Mouse (Mus musculus) heart, adult 2 months (tissue): ENCODE data around the gene Stx8. TPM values are rescaled to one million over a fixed set of nuclear protein-coding genes. Genes with fewer than 3 reads are reported as not detected.

ENCODE experiments used
- DNase-seq, 2 experiments: peaks; one replicate each; pipeline ENCODE4 v3.0.0; 2021
- H3K27ac ChIP-seq: fragments of 200-600 bp; 2 replicates; pipeline ENCODE4 v1.8.1; 2022
- H3K27me3 ChIP-seq: fragments of 200-500 bp; 2 replicates; pipeline ENCODE4 v1.6.1; 2012; ENCODE audit warnings: mild to moderate bottlenecking, low read length, inconsistent platforms, mixed read lengths; ENCODE audit not compliant: control insufficient read depth, insufficient read depth
- H3K36me3 ChIP-seq: fragments of 200-500 bp; 2 replicates; pipeline ENCODE4 v1.6.1; 2012; ENCODE audit warnings: low read length, inconsistent platforms; ENCODE audit not compliant: control insufficient read depth, insufficient read depth
- H3K4me1 ChIP-seq: fragments of 200-500 bp; 2 replicates; pipeline ENCODE4 v1.6.1; 2011; ENCODE audit warnings: low read length; ENCODE audit not compliant: control insufficient read depth, insufficient read depth
- H3K4me3 ChIP-seq: fragments of 200-600 bp; 2 replicates; pipeline ENCODE4 v1.8.1; 2022
- H3K79me2 ChIP-seq: fragments of 200-500 bp; replicated peaks from 2 replicates; pipeline ENCODE4 v1.6.1; 2012; ENCODE audit warnings: mild to moderate bottlenecking, inconsistent platforms, low read length, moderate library complexity, mixed read lengths; ENCODE audit not compliant: control insufficient read depth, insufficient read depth
- H3K9ac ChIP-seq: fragments of 200-500 bp; 2 replicates; pipeline ENCODE4 v1.6.1; 2012; ENCODE audit warnings: low read depth, mild to moderate bottlenecking, control low read depth, inconsistent platforms, low read length, mixed read lengths
- CTCF ChIP-seq: fragments of 200-600 bp; IDR thresholded peaks from 2 replicates; pipeline ENCODE4 v1.8.1; 2022; ENCODE audit warnings: antibody characterized with exemption, mild to moderate bottlenecking, moderate library complexity
- EP300 ChIP-seq: fragments of 200-500 bp; IDR thresholded peaks from 2 replicates; pipeline ENCODE4 v1.6.1; 2011; ENCODE audit warnings: low read depth, low read length, control low read depth; ENCODE audit not compliant: insufficient read depth
- POLR2A ChIP-seq: fragments of 200-500 bp; IDR thresholded peaks from 2 replicates; pipeline ENCODE4 v1.6.1; 2011; ENCODE audit warnings: mild to moderate bottlenecking, low read depth, low read length, control low read depth; ENCODE audit not compliant: insufficient read depth
- WGBS: fragments of 180-500 bp; shearing (Covaris S2); methylation state at CpG from one replicate; pipeline ENCODE4 v1.1.7; 2018; 5-methylcytosine and 5-hydroxymethylcytosine counted together
- intact Hi-C: fragments of 180-260 bp; cut with DNase I; formaldehyde crosslinking; loops from one replicate; pipeline ENCODE4 v1.15.1; 2025
- long read RNA-seq: library from polyadenylated mRNA; stranded (forward); transcript quantifications from one replicate; pipeline ENCODE4 v2.0.0, GENCODE M21; 2021
- polyA plus RNA-seq: library from polyadenylated mRNA; depleted of rRNA; stranded (reverse); fragments of >200 nt; gene quantifications from 2 replicates; pipeline ENCODE4 v1.2.3, GENCODE M21; 2012; rRNA removed
- total RNA-seq, 2 experiments: library from RNA; stranded (reverse); gene quantifications; 2 replicates each; pipeline ENCODE4 v1.2.3; 2021

Stx8 gene
- total RNA-seq, result 10 to 100 TPM; 22.6 to 29.1 TPM
- polyA plus RNA-seq, result 6.7 and 10.2 TPM in 2 replicates
- long read RNA-seq, full-length matches to known transcripts, result 21 of 22 reads
- long read RNA-seq, partial matches to known transcripts, result 0 of 22 reads
- long read RNA-seq, other reads (novel, unspliced or antisense), result 1 of 22 reads

DNA sequence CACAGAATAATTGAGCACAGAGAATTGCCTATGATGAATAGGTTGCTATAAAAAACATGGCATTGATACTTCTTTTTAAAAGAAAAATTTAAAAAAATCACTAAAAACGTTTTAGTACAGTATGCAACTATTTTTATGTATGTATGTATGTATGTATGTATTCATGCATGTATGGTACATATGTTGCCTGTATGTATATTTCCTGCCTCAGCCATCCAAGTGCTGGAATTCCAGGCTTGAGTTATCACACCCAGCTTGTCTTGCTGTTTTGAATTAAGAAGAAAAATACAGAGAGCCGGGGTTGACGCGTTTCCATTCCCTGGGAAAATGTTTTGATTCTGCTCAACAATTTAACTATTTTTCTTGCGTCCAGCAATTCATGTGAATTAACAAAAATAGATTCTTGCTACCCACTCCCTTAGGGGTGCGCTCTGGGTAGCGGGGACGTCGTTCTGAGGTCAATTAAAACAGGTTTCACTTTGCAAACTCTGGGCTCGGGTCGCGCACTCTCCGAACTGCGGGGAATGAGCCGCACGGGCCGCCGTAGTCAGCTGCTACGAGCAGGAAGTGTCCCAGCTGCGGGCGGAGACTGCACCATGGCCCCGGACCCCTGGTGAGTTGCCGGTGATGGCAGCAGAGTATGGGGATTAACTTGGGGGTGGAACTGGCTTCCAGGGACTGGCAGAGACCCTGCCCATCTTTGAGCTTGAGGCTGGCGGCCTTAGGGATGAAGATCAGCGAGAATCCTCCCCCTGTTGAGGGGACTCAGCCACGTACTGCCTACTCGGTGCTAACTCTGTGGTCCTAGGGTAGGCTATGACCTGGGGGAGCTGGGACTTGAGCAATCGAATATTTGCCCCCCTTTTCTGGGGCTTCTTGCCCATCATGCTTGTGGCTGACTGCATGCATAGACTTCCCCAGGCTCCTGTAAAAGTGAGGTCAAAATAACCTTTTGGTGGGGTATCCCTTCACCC, at the start of gene Stx8:
Gene Stx8, plus strand, starts transcription at position 289 of the 974 bp plus-strand sequence.
- no peaks in the 10 kb centered on the region for H3K79me2 ChIP-seq
- no peaks in the 10 kb centered on the region for H3K27me3 ChIP-seq
- peak; percentile 65 for TF ChIP-seq EP300
- no peak for TF ChIP-seq CTCF
- peak; percentile 69 for TF ChIP-seq POLR2A
- WGBS, result 0% methylated on average over 28 of the region's 28 CpGs
- H3K4me3 ChIP-seq, result peak within 1 kb of the TSS; percentile 77
- 0 out of 2 replicates have a peak, but pooled peaks cover 2% of the 10 kb centered on the region for H3K4me1 ChIP-seq
- H3K36me3 ChIP-seq, result no peaks in the 10 kb centered on the region
- peak within 1 kb of the TSS; percentile 76 for H3K27ac ChIP-seq
- intact Hi-C loops, result loop anchor here (2.0 kb wide), 1 partner anchor 69 kb away; no protein-coding TSS in a partner anchor
- peak; percentile 93 to 97 for DNase-seq
- H3K9ac ChIP-seq, result peak within 1 kb of the TSS; percentile 90

DNA sequence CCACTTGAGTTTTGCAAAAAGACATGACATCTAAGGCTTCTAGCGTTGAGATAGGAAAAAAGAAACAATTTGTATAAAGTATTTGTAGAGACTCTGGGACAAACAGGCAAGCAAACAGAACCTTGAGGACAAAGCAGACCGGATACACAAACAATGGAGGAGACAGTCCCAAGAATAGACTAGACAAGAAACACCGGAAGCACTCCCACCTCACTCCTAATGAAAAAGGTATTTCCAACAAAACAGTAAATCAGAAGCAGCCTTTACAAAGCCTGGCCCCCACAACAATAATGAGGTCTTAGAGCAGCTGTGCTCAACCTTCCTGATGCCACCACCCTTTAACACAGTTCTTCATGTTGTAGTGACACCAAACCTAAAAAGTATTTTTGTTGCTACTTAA, 48.9 kb upstream of the Stx8 start:
- Histone ChIP-seq H3K27me3 (no peaks in the 10 kb centered on the region), H3K36me3 (no peaks in the 10 kb centered on the region), H3K27ac (peak overlapping the region; percentile 52), H3K9ac (no peak overlapping the region), H3K4me3 (no peak overlapping the region), H3K79me2 (no peaks in the 10 kb centered on the region), H3K4me1 (peaks cover 7% of the 10 kb centered on the region)
- DNase-seq, result no peak
- TF ChIP-seq EP300, result no peak
- peak; percentile 31; the same call in 1 of the 2 replicates for TF ChIP-seq POLR2A
- WGBS, result 54% methylated on average over 3 of the region's 3 CpGs
- intact Hi-C loops, result no loop called here

DNA sequence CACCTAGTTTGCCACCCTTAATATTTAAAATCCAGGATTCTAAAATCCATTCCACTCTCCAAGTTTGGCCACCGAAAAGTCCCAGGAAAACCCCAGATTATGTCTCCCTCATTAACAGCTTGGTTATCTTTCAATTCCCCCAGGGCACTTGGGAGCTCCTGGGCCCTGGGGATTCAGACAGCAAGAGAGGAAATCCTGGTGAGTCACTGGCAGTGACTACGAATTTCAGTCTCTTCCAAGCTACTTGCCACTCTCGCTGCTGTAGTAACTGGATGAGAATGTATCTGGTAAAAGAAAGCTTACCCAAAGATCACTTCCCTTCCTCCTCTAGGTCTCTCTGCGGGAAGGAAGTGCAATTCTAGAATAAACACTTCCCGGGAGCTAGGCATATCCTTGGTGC, 46.4 kb upstream of the Stx8 start:
- WGBS, result 34% methylated on average over 5 of the region's 5 CpGs
- H3K27me3 ChIP-seq, result no peaks in the 10 kb centered on the region
- H3K4me1 ChIP-seq, result peaks cover 6% of the 10 kb centered on the region
- no peak for DNase-seq
- H3K79me2 ChIP-seq, result no peaks in the 10 kb centered on the region
- no peaks in the 10 kb centered on the region for H3K36me3 ChIP-seq
- intact Hi-C loops, result no loop called here
- H3K9ac ChIP-seq, result no peak overlapping the region
- TF ChIP-seq POLR2A, result no peak
- no peak overlapping the region for H3K4me3 ChIP-seq
- peak overlapping the region; percentile 89 for H3K27ac ChIP-seq

DNA sequence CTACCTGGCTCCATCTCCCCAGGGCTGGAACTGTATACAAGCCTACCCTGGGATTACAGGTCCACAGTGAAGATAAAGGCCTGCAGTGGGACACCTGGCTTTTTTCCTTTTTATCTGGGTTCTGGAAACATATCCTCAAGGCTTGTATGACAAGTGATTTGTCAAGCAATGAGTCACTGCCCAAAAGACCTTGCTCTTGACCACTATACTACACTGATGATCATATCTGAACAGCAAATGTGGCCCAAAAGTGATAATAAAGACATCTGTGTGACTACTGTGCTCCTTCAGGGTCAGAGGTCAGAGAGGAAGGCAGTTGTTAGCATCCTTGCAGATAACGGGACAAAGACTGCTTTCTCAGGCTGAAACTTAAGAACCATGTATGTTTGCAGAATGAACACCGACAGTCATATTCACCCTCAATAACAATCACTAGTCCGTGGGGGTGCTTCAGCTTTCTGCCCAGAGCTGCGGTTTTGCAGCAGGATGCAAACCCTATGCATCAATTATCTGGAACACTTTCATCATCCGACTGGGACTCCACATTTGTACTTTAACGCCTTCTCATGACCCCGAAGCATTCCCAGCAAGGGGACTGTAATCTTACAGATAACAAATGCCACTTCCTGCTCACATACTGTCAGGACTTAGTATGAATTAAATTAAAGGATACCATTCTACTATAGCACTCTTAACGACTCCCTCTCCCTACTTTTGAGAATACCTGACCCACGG, 45.6 kb upstream of the Stx8 start:
- intact Hi-C loops, result no loop called here
- no peaks in the 10 kb centered on the region for H3K79me2 ChIP-seq
- H3K27me3 ChIP-seq, result no peaks in the 10 kb centered on the region
- peak overlapping the region; percentile 77; the same call in 1 of the 2 replicates for H3K4me3 ChIP-seq
- WGBS, result 47% methylated on average over 9 of the region's 9 CpGs
- no peak for DNase-seq
- H3K36me3 ChIP-seq, result no peaks in the 10 kb centered on the region
- H3K9ac ChIP-seq, result no peak overlapping the region
- peaks cover 6% of the 10 kb centered on the region for H3K4me1 ChIP-seq
- TF ChIP-seq POLR2A (no peak), EP300 (no peak), CTCF (no peak)
- peak overlapping the region; percentile 89 for H3K27ac ChIP-seq

DNA sequence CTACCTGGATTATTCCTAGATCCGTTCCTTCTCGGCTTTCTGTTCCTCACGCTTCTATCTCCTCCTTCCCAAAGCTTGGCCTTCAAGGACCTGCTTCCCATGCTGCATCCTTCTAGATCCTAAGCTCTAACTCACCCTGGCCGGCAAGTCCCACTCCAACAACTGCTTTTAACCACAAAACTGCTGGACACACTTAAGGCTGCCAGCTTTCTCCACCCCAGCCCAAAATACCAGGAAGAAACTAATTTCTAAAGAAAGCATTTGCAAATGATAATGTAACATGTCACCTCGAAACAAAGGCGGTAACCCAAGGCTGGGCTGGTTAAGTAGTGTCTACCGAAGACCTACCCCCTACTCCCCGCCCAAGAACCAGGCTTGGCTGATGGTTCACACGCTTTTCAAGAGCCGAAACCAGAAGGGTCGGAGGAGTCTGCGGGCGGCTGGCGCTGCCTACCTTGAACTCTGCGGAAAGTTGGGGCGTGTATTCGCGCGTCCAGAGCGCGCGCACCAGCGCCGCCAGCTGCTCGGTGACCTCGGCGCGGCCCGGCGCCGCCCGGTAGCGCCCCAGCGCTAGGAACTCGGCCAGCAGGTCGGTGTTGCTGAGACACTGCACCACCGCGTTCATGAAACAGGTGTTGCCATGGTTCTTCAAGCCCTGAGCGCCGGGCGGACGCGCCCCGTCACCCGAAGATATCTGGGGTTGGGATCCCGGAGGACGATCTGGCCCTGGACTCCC, 44.7 kb upstream of the Stx8 start:
- intact Hi-C loops, result no loop called here
- Histone ChIP-seq H3K4me3 (peak overlapping the region; percentile 77), H3K27ac (peak overlapping the region; percentile 89), H3K27me3 (no peaks in the 10 kb centered on the region), H3K79me2 (no peaks in the 10 kb centered on the region), H3K4me1 (peaks cover 6% of the 10 kb centered on the region), H3K36me3 (no peaks in the 10 kb centered on the region), H3K9ac (peak overlapping the region; percentile 56)
- TF ChIP-seq POLR2A (no peak), CTCF (peak; percentile 44)
- 8% methylated on average over 47 of the region's 47 CpGs for WGBS
- DNase-seq, result peak; percentile 70 to 71
